Mouse (Mus musculus) hindbrain, embryonic 16.5 days (tissue): Measurements from ENCODE around the gene Traf3ip1. TPM values are rescaled to one million over a fixed set of nuclear protein-coding genes. Genes with fewer than 3 reads are reported as not detected.

Experiments
- ATAC-seq: fragments of 200-750 bp; cut with Nextera tagmentation; 2 replicates; pipeline ENCODE4 v1.8.0; 2017; ENCODE audit warnings: moderate TSS enrichment, moderate library complexity
- H3K27ac ChIP-seq: fragments of 300-500 bp; sonication (generic); 2 replicates; pipeline ENCODE4 v1.5.1; 2014; ENCODE audit warnings: low read depth, mild to moderate bottlenecking, control low read depth, low read length, moderate library complexity
- H3K27me3 ChIP-seq: fragments of 300-500 bp; sonication (generic); replicated peaks from 2 replicates; pipeline ENCODE4 v1.6.1; 2014; ENCODE audit warnings: low read length; ENCODE audit not compliant: control insufficient read depth, insufficient read depth
- H3K36me3 ChIP-seq: fragments of 300-500 bp; sonication (generic); 2 replicates; pipeline ENCODE4 v1.6.1; 2014; ENCODE audit warnings: mild to moderate bottlenecking, low read length, moderate library complexity, mixed read lengths; ENCODE audit not compliant: control insufficient read depth, insufficient read depth
- H3K4me1 ChIP-seq: fragments of 300-500 bp; sonication (generic); 2 replicates; pipeline ENCODE4 v1.6.1; 2014; ENCODE audit warnings: low read depth, low read length; ENCODE audit not compliant: control insufficient read depth, insufficient read depth
- H3K4me2 ChIP-seq: fragments of 300-500 bp; sonication (generic); 2 replicates; pipeline ENCODE4 v1.6.1; 2014; ENCODE audit warnings: mild to moderate bottlenecking, low read length, control low read depth, moderate library complexity
- H3K4me3 ChIP-seq: fragments of 300-500 bp; sonication (generic); 2 replicates; pipeline ENCODE4 v1.5.1; 2014; ENCODE audit warnings: mild to moderate bottlenecking, low read length, control low read depth, moderate library complexity
- H3K9ac ChIP-seq: fragments of 300-500 bp; sonication (generic); 2 replicates; pipeline ENCODE4 v1.6.1; 2014; ENCODE audit warnings: low read depth, mild to moderate bottlenecking, control low read depth, low read length, moderate library complexity
- H3K9me3 ChIP-seq: fragments of 300-500 bp; sonication (generic); 2 replicates; pipeline ENCODE4 v1.6.1; 2014; ENCODE audit warnings: mild to moderate bottlenecking, low read length, moderate library complexity; ENCODE audit not compliant: control insufficient read depth
- WGBS: fragments of 180-500 bp; shearing (Covaris S2); extraction: QIAGEN DNeasy Blood & Tissue Kit; methylation state at CpG from one replicate; pipeline ENCODE4 v1.1.7; 2014; 5-methylcytosine and 5-hydroxymethylcytosine counted together
- polyA plus RNA-seq: library from polyadenylated mRNA; unstranded; fragments of >200 nt; fragmentation: Nextera tagmentation; extraction: Ambion mirVana; gene quantifications from 2 replicates; pipeline ENCODE4 v1.2.1, GENCODE M21; 2015

Gene Traf3ip1
- polyA plus RNA-seq, 1 experiment from 2014 or later: 10.4 TPM

- 100% methylated on average over 3 of the region's 3 CpGs for WGBS
- peaks cover 36% of the 10 kb centered on the region for H3K4me1 ChIP-seq
- no peak overlapping the region for H3K4me2 ChIP-seq
- H3K36me3 ChIP-seq: no peaks in the 10 kb centered on the region
- no peaks in the 10 kb centered on the region for H3K9me3 ChIP-seq
- no peak overlapping the region for H3K4me3 ChIP-seq
- no peak for ATAC-seq
- no peak overlapping the region for H3K9ac ChIP-seq
- no peak overlapping the region for H3K27ac ChIP-seq
- H3K27me3 ChIP-seq: no peaks in the 10 kb centered on the region
These were observed 39.5 kb upstream of the Traf3ip1 start for GRCm38 (mm10) chr1:91454927-91455326.

- WGBS: 31% methylated on average over 7 of the region's 7 CpGs
- Histone ChIP-seq H3K9ac (peak overlapping the region; percentile 20; the same call in 1 of the 2 replicates), H3K4me3 (no peak overlapping the region), H3K4me1 (peaks cover 39% of the 10 kb centered on the region), H3K4me2 (peak overlapping the region; percentile 30), H3K36me3 (no peaks in the 10 kb centered on the region), H3K9me3 (no peaks in the 10 kb centered on the region), H3K27me3 (no peaks in the 10 kb centered on the region), H3K27ac (peak overlapping the region; percentile 67)
- ATAC-seq: no peak
These were observed 38.7 kb upstream of the Traf3ip1 start for GRCm38 (mm10) chr1:91455661-91456161.

GRCm38 (mm10) chr1:91456301-91456801 lies 38.1 kb upstream of the Traf3ip1 start:
- peaks cover 39% of the 10 kb centered on the region for H3K4me1 ChIP-seq
- no peaks in the 10 kb centered on the region for H3K9me3 ChIP-seq
- H3K36me3 ChIP-seq: no peaks in the 10 kb centered on the region
- H3K9ac ChIP-seq: no peak overlapping the region
- ATAC-seq: no peak
- H3K27me3 ChIP-seq: no peaks in the 10 kb centered on the region
- WGBS: 23% methylated on average over 11 of the region's 11 CpGs
- no peak overlapping the region; the same call in 1 of the 2 replicates for H3K4me3 ChIP-seq
- peak overlapping the region; percentile 28 for H3K4me2 ChIP-seq
- H3K27ac ChIP-seq: peak overlapping the region; percentile 67

- Histone ChIP-seq H3K4me2 (peak overlapping the region; percentile 88; the same call in 1 of the 2 replicates), H3K4me3 (no peak overlapping the region), H3K9ac (no peak overlapping the region), H3K27ac (no peak overlapping the region), H3K9me3 (no peaks in the 10 kb centered on the region), H3K4me1 (peaks cover 39% of the 10 kb centered on the region), H3K27me3 (no peaks in the 10 kb centered on the region), H3K36me3 (no peaks in the 10 kb centered on the region)
- ATAC-seq: no peak
- 86% methylated on average over 4 of the region's 4 CpGs for WGBS
These were observed 37.3 kb upstream of the Traf3ip1 start for GRCm38 (mm10) chr1:91457116-91457515.

GRCm38 (mm10) chr1:91457698-91458097 lies 36.7 kb upstream of the Traf3ip1 start:
- H3K36me3 ChIP-seq: no peaks in the 10 kb centered on the region
- no peaks in the 10 kb centered on the region for H3K9me3 ChIP-seq
- 0 out of 2 replicates have a peak overlapping the region, but pooled peaks have one; percentile 35 for H3K9ac ChIP-seq
- WGBS: 55% methylated on average over 5 of the region's 5 CpGs
- peak overlapping the region; percentile 88 for H3K4me2 ChIP-seq
- no peak for ATAC-seq
- H3K27ac ChIP-seq: peak overlapping the region; percentile 78; the same call in 1 of the 2 replicates
- peak overlapping the region; percentile 83; the same call in 1 of the 2 replicates for H3K4me3 ChIP-seq
- H3K4me1 ChIP-seq: peaks cover 39% of the 10 kb centered on the region
- no peaks in the 10 kb centered on the region for H3K27me3 ChIP-seq

- Histone ChIP-seq H3K4me3 (peak overlapping the region; percentile 83), H3K27ac (peak overlapping the region; percentile 78), H3K36me3 (no peaks in the 10 kb centered on the region), H3K9ac (peak overlapping the region; percentile 76), H3K4me1 (peaks cover 39% of the 10 kb centered on the region), H3K9me3 (no peaks in the 10 kb centered on the region), H3K4me2 (peak overlapping the region; percentile 88), H3K27me3 (no peaks in the 10 kb centered on the region)
- peak; percentile 5; the same call in 1 of the 2 replicates for ATAC-seq
- 15% methylated on average over 8 of the region's 8 CpGs for WGBS
These were observed 36.1 kb upstream of the Traf3ip1 start for GRCm38 (mm10) chr1:91458223-91458861.

GRCm38 (mm10) chr1:91459059-91459809 lies 35.2 kb upstream of the Traf3ip1 start, which contains the start of gene Per2:
Per2 (minus strand) TSS chr1:91459324.
- Histone ChIP-seq H3K9me3 (no peaks in the 10 kb centered on the region), H3K4me2 (peak within 1 kb of the TSS; percentile 88), H3K27me3 (no peaks in the 10 kb centered on the region), H3K4me3 (peak within 1 kb of the TSS; percentile 83), H3K36me3 (no peaks in the 10 kb centered on the region), H3K4me1 (peaks cover 39% of the 10 kb centered on the region), H3K27ac (peak within 1 kb of the TSS; percentile 78), H3K9ac (peak within 1 kb of the TSS; percentile 76)
- ATAC-seq: peak; percentile 98
- WGBS: under 1% methylated on average over 84 of the region's 91 CpGs

GRCm38 (mm10) chr1:91460069-91460468 lies 34.4 kb upstream of the Traf3ip1 start:
- Histone ChIP-seq H3K4me3 (peak overlapping the region; percentile 83), H3K36me3 (no peaks in the 10 kb centered on the region), H3K4me2 (peak overlapping the region; percentile 80), H3K9me3 (no peaks in the 10 kb centered on the region), H3K27me3 (no peaks in the 10 kb centered on the region), H3K27ac (no peak overlapping the region), H3K9ac (no peak overlapping the region), H3K4me1 (peaks cover 39% of the 10 kb centered on the region)
- 37% methylated on average over 7 of the region's 7 CpGs for WGBS
- ATAC-seq: no peak

- ATAC-seq: no peak
- Histone ChIP-seq H3K4me1 (peaks cover 35% of the 10 kb centered on the region), H3K9ac (no peak overlapping the region), H3K27me3 (no peaks in the 10 kb centered on the region), H3K27ac (no peak overlapping the region), H3K36me3 (no peaks in the 10 kb centered on the region), H3K4me3 (no peak overlapping the region), H3K4me2 (no peak overlapping the region), H3K9me3 (no peaks in the 10 kb centered on the region)
- 41% methylated on average over 4 of the region's 4 CpGs for WGBS
These were observed 33.9 kb upstream of the Traf3ip1 start for GRCm38 (mm10) chr1:91460564-91460963.
